Mouse (Mus musculus): ENCODE measurements around the gene Txk. TPM values are rescaled to one million over a fixed set of nuclear protein-coding genes. Genes with fewer than 3 reads are reported as not detected.

The Txk gene
- total RNA-seq, 2 experiments from 2014 or later, result 0.14 TPM; not detected in 1

GRCm38 (mm10) chr5:72698343-72698742, 54.2 kb downstream of the Txk start:
- no peak for DNase-seq (ENCODE audit: extremely low spot score in 1 of 2, low spot score in 1 of 2)

- peak; percentile 15 to 25 for DNase-seq (ENCODE audit: extremely low spot score in 1 of 2, low spot score in 1 of 2)
These were observed 56.1 kb downstream of the Txk start for GRCm38 (mm10) chr5:72696491-72696890.

GRCm38 (mm10) chr5:72694684-72695083, 57.9 kb downstream of the Txk start:
- no peak for DNase-seq (ENCODE audit: extremely low spot score in 1 of 2, low spot score in 1 of 2)

- DNase-seq (ENCODE audit: extremely low spot score in 1 of 2, low spot score in 1 of 2), result no peak
These were observed 62.1 kb downstream of the Txk start for GRCm38 (mm10) chr5:72690516-72690915.

GRCm38 (mm10) chr5:72689556-72689955, 63.0 kb downstream of the Txk start:
- DNase-seq (ENCODE audit: extremely low spot score in 1 of 2, low spot score in 1 of 2), result no peak

GRCm38 (mm10) chr5:72681451-72681850, 71.1 kb downstream of the Txk start:
- no peak for DNase-seq (ENCODE audit: extremely low spot score in 1 of 2, low spot score in 1 of 2)

- DNase-seq (ENCODE audit: extremely low spot score in 1 of 2, low spot score in 1 of 2), result no peak
These were observed 77.5 kb downstream of the Txk start for GRCm38 (mm10) chr5:72674994-72675542.

GRCm38 (mm10) chr5:72671017-72671699, 81.4 kb downstream of the Txk start:
- no peak for DNase-seq (ENCODE audit: extremely low spot score in 1 of 2, low spot score in 1 of 2)

- no peak for DNase-seq (ENCODE audit: extremely low spot score in 1 of 2, low spot score in 1 of 2)
These were observed 84.2 kb downstream of the Txk start for GRCm38 (mm10) chr5:72668351-72668750.

GRCm38 (mm10) chr5:72666428-72666827, 86.1 kb downstream of the Txk start:
- DNase-seq (ENCODE audit: extremely low spot score in 1 of 2, low spot score in 1 of 2), result no peak

- peak; percentile 24 to 71 for DNase-seq (ENCODE audit: extremely low spot score in 1 of 2, low spot score in 1 of 2)
These were observed 87.3 kb downstream of the Txk start for GRCm38 (mm10) chr5:72665281-72665680.

- DNase-seq (ENCODE audit: extremely low spot score in 1 of 2, low spot score in 1 of 2), result no peak
These were observed 87.7 kb downstream of the Txk start for GRCm38 (mm10) chr5:72664854-72665253.

GRCm38 (mm10) chr5:72664126-72664525, 88.5 kb downstream of the Txk start:
- no peak for DNase-seq (ENCODE audit: extremely low spot score in 1 of 2, low spot score in 1 of 2)

GRCm38 (mm10) chr5:72661051-72661781, 91.4 kb downstream of the Txk start:
- no peak for DNase-seq (ENCODE audit: extremely low spot score in 1 of 2, low spot score in 1 of 2)

- no peak for DNase-seq (ENCODE audit: extremely low spot score in 1 of 2, low spot score in 1 of 2)
These were observed 94.2 kb downstream of the Txk start for GRCm38 (mm10) chr5:72658375-72658774.

GRCm38 (mm10) chr5:72656270-72656791, 96.2 kb downstream of the Txk start:
- no peak for DNase-seq (ENCODE audit: extremely low spot score in 1 of 2, low spot score in 1 of 2)

- no peak for DNase-seq (ENCODE audit: extremely low spot score in 1 of 2, low spot score in 1 of 2)
These were observed 99.4 kb downstream of the Txk start for GRCm38 (mm10) chr5:72653068-72653674.

- DNase-seq (ENCODE audit: extremely low spot score in 1 of 2, low spot score in 1 of 2), result no peak
These were observed 103.4 kb downstream of the Txk start for GRCm38 (mm10) chr5:72648987-72649735.

- DNase-seq (ENCODE audit: extremely low spot score in 1 of 2, low spot score in 1 of 2), result no peak
These were observed 104.5 kb downstream of the Txk start for GRCm38 (mm10) chr5:72647958-72648595.

GRCm38 (mm10) chr5:72647418-72647907, 105.1 kb downstream of the Txk start, which contains the start of gene Nipal1:
TSS of gene Nipal1 (plus strand) at chr5:72647795.
- DNase-seq (ENCODE audit: extremely low spot score in 1 of 2, low spot score in 1 of 2), result no peak
